In genomic region chr5:20855066-20855465, GRCm38 (mm10) we compare ENCODE assay signal across 20 mouse cellular contexts. TPM values are rescaled to one million over a fixed set of nuclear protein-coding genes. Genes with fewer than 3 reads are reported as not detected.
A peak's percentile ranks its signal among the peaks of the same experiment; 100 is the strongest.
DNase-seq lines count a peak whose midpoint lies in the region; TF ChIP-seq lines count a peak whose summit lies in the region.
"Had no signal": no experiment of that assay in that cellular context is flagged by ENCODE, and none has a peak within 500 bp of the region (broad histone marks: within the 10 kb centered on the region; RNA-seq: fewer than 3 reads in every experiment).

No protein-coding gene starts in this region.

- DNase-seq in gastrocnemius, adult 2 months: no peak
- no peak for DNase-seq in gastrocnemius, postnatal 4 days (ENCODE audit: low spot score in 2 of 2)
- peak; percentile 56 for DNase-seq in A20 (ENCODE audit: low read depth, low spot score)
- peak; percentile 76 for DNase-seq in splenic B cell, adult 2 months (ENCODE audit: low read depth, low spot score)
- no peak for DNase-seq in thymus, adult 2 months
- DNase-seq: adrenal gland, adult 2 months; adrenal gland, postnatal 10 days; adrenal gland, postnatal 25 days; cerebellum, adult 11 months; cerebellum, adult 18-20 months; cerebellum, adult 8-10 months; cerebellum, adult 9-11 months; cerebellum, postnatal 14 days; cerebellum, postnatal 36 days; embryo, embryonic 11 days; forebrain, postnatal 0 days had no signal

- intact Hi-C loops in gastrocnemius, adult 2 months (cut with DNase I): no loop called here

- H3K27me3 ChIP-seq in splenic B cell, adult 2 months (ENCODE audit: control insufficient read depth, insufficient read depth, low read length, poor library complexity, severe bottlenecking): no peaks in the 10 kb centered on the region
- H3K27me3 ChIP-seq in thymus, adult 2 months (ENCODE audit: control insufficient read depth, insufficient read depth, low read length): no peaks in the 10 kb centered on the region
- H3K27me3 ChIP-seq: embryonic facial prominence, embryonic 13.5 days; embryonic facial prominence, embryonic 15.5 days; forebrain, embryonic 13.5 days; forebrain, embryonic 15.5 days had no signal

- peak overlapping the region; percentile 87 for H3K27ac ChIP-seq in gastrocnemius, adult 2 months
- H3K27ac ChIP-seq in thymus, adult 2 months (ENCODE audit: control insufficient read depth, insufficient read depth, low read length): no peak overlapping the region
- H3K27ac ChIP-seq: embryonic facial prominence, embryonic 13.5 days; embryonic facial prominence, embryonic 15.5 days; forebrain, embryonic 13.5 days; forebrain, embryonic 15.5 days had no signal

- TF ChIP-seq CTCF in gastrocnemius, adult 2 months (IDR thresholded peaks at IDR 0.05): no peak
- TF ChIP-seq CTCF in thymus, adult 2 months (IDR thresholded peaks at IDR 0.05; ENCODE audit: borderline replicate concordance, control insufficient read depth, extremely low read depth, insufficient read depth, low read length, poor library complexity): no peak

- no peak for TF ChIP-seq POLR2A in thymus, adult 2 months (IDR thresholded peaks at IDR 0.05; ENCODE audit: control insufficient read depth, extremely low read depth, insufficient read depth, low read length, poor library complexity)

- 96% methylated on average over 4 of the region's 4 CpGs for WGBS in thymus, adult 2 months

- peak overlapping the region; percentile 72 for H3K4me3 ChIP-seq in gastrocnemius, adult 2 months
- no peak overlapping the region for H3K4me3 ChIP-seq in thymus, adult 2 months (ENCODE audit: control insufficient read depth, insufficient read depth, low read length)
- H3K4me3 ChIP-seq: embryonic facial prominence, embryonic 13.5 days; embryonic facial prominence, embryonic 15.5 days; forebrain, embryonic 13.5 days; forebrain, embryonic 15.5 days had no signal

- no peaks in the 10 kb centered on the region; the same call in 1 of the 2 replicates for H3K36me3 ChIP-seq in splenic B cell, adult 2 months (ENCODE audit: control insufficient read depth, insufficient read depth, low read length, poor library complexity, severe bottlenecking)
- no peaks in the 10 kb centered on the region for H3K36me3 ChIP-seq in thymus, adult 2 months (ENCODE audit: control insufficient read depth, insufficient read depth, low read length)
- H3K36me3 ChIP-seq: embryonic facial prominence, embryonic 13.5 days; embryonic facial prominence, embryonic 15.5 days; forebrain, embryonic 15.5 days had no signal

- no peaks in the 10 kb centered on the region for H3K4me1 ChIP-seq in thymus, adult 2 months (replicated peaks; ENCODE audit: control insufficient read depth, insufficient read depth, low read length)
- H3K4me1 ChIP-seq: forebrain, embryonic 15.5 days had no signal

RNA-seq across cellular contexts. Expression of gene Phtf2, which starts 26.9 kb away (rescaled TPM):
- total RNA-seq in gastrocnemius, adult 2 months (2021): 100 to 1,000 TPM; 176 to 181 TPM
- total RNA-seq in gastrocnemius, postnatal 4 days (2021): 10 to 100 TPM; 74.8 to 94.0 TPM
- 4.5 and 5.2 TPM in 2 replicates for polyA plus RNA-seq in thymus, adult 2 months (2012; rRNA removed)

RNA-seq across cellular contexts. Expression of gene Tmem60, which starts 26.9 kb away (rescaled TPM):
- total RNA-seq in gastrocnemius, adult 2 months (2021): 10 to 100 TPM; 17.6 to 19.7 TPM
- 10 to 100 TPM; 18.4 to 20.8 TPM for total RNA-seq in gastrocnemius, postnatal 4 days (2021)
- polyA plus RNA-seq in thymus, adult 2 months (2012; rRNA removed): 12.6 and 15.5 TPM in 2 replicates

Comparison
In these comparisons a context has a peak if more than half of its experiments do, and no peak if none do; other contexts are left out.
1. DNase-seq: peak in A20 (single experiment) and splenic B cell, adult 2 months (single experiment); none in gastrocnemius, adult 2 months (single experiment), gastrocnemius, postnatal 4 days (0 of 2) and thymus, adult 2 months (single experiment).